Mouse (Mus musculus): ENCODE measurements around the gene Asprv1.

GRCm38 (mm10) chr6:86624074-86625030 lies 3.6 kb upstream of the Asprv1 start:
- TF ChIP-seq CTCF (IDR thresholded peaks at IDR 0.05; ENCODE audit: low read depth) (no peak), EP300 (optimal IDR thresholded peaks at IDR 0.05) (no peak)
